Mouse (Mus musculus) kidney, postnatal 10 days (tissue): Measurements from ENCODE around the gene Ppil2.
A peak's percentile ranks its signal among the peaks of the same experiment; 100 is the strongest.

Experiments used
- DNase-seq: peaks from one replicate; pipeline ENCODE4 v3.0.0; 2021; ENCODE audit warnings: mixed read lengths

Gene Ppil2

GRCm38 (mm10) chr16:17110771-17111743 is at the start of gene Ppil2:
Gene Ppil2, minus strand, starts transcription at chr16:17111257.
- DNase-seq, result peak; percentile 78

- DNase-seq, result no peak
Observed at GRCm38 (mm10) chr16:17154346-17154745, 43.3 kb upstream of the Ppil2 start.

DNA sequence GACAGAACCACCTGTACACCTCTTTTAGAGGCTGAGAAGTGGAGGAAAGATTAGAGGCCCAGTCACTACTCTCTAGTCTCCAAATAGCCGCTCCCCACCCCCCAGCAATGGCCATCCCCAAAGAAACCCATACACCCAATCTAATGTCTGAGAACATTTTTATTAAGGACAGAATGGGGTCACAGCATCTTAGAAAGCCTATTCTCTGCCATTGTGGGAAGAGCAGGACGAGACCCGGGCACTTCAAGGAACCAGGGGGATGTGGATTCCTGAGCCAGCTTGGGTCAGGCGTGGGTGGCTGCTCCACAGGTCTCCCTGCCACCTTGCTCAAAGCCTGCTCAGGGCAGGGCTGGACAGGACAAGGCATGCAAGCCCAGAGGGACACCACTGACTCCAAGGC is 40.8 kb upstream of the Ppil2 start:
- DNase-seq, result no peak

GRCm38 (mm10) chr16:17150520-17151258 is 39.6 kb upstream of the Ppil2 start:
- no peak for DNase-seq

GRCm38 (mm10) chr16:17148084-17148483 is 37.0 kb upstream of the Ppil2 start:
- peak; percentile 43 for DNase-seq

GRCm38 (mm10) chr16:17147391-17147929 is 36.4 kb upstream of the Ppil2 start:
- DNase-seq, result no peak

- DNase-seq, result peak; percentile 85
Observed at GRCm38 (mm10) chr16:17146772-17147235, 35.7 kb upstream of the Ppil2 start, which contains the start of gene Ccdc116. Gene Ccdc116, minus strand, starts transcription at chr16:17147229.

GRCm38 (mm10) chr16:17144339-17144738 is 33.3 kb upstream of the Ppil2 start, which contains the start of gene Ydjc:
Gene Ydjc, plus strand, starts transcription at chr16:17144621.
- DNase-seq, result no peak

DNA sequence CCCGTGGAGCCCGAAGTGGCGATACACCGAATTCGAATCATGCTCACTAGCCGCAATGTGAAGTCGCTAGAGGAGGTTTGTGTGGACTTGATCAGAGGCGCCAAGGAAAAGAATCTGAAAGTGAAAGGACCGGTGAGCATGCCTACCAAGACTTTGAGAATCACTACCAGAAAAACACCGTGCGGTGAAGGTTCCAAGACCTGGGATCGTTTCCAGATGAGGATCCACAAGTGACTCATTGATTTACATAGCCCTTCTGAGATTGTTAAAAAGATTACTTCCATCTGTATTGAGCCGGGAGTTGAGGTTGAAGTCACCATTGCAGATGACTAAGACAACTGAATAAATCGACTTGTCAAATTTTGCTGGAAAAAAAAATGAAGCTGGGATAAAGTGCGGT is 26.3 kb upstream of the Ppil2 start:
- DNase-seq, result no peak

DNA sequence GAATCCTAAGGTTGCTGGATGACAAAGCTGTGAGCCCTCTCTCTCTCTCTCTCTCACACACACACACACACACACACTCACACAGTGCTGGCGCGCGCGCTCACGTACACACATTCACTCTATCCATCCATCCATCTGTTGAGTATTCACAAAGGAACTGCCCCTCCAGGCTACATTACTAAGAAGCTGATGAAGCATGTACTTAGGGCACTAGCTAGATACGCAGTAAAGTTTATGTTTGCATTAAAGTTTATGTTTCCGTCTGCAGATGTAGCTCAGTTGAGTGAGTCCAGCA is 21.8 kb upstream of the Ppil2 start:
- DNase-seq, result no peak

GRCm38 (mm10) chr16:17132089-17132905 is 21.2 kb upstream of the Ppil2 start, which contains the start of gene Sdf2l1:
Gene Sdf2l1, minus strand, starts transcription at chr16:17132383.
- peak; percentile 98 for DNase-seq

DNA sequence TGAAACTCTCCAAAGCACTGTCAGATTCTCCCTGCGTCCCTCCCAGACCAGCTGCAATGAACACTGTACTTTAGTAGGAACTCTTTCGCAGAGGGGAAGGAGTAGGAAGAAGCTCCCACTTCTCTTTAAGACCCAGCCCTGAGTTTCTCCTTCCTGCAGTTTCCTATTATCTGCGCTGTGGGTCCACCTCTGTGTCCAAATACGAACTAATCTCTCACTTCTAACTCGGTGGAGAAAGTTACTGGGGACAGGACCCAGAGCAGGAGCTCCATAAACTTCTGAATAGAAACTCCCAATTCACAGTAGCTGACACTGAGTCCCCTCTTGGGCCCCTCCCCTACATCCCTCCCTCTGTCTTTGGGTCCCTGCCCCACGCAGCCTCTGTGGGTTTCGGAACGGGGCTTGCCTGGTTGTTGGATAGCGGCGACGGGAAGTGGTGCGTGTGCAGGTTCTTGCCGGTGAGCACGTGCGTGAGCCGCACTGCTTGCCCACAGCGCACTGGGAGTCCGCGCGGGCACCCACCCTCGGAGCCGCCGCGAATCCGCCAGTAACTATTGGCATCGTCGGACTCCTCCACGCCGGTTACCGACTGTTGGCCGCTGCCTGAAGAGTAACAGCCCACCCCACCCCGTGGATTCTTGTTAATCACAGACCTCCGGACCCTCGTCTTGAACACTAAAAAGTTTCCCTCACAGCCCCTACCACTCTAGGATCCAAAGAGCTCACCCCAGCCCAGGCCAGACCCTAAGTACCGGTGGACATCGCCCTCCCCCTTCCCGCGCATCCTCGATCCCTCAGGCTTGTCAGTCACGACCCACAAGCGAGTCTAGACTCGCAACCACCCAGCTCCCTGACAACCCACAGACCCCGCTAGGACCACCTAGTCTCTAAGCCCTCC is 20.4 kb upstream of the Ppil2 start:
- DNase-seq, result peak; percentile 32

DNA sequence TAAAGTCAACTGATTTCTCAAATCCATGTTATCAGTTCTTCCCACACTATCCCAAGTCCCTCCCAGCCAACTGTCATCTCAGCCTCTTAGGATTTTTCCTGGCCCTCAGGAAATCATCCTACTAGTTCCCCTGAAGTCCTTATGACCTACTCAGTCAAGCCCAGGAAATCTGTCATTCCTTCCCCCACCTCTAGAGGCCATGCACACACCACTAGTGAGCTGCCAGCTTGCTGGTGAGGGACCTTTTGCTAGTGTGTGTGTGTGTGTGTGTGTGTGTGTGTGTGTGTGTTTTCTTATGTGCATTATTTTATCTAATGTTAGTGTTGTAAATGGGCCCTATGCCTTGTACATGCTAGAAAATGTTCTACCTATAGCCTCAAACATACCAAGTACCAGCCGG is 16.2 kb upstream of the Ppil2 start:
- peak; percentile 70 for DNase-seq

- DNase-seq, result peak; percentile 82
Observed at GRCm38 (mm10) chr16:17124871-17125520, 13.9 kb upstream of the Ppil2 start, which contains the start of gene 2610318N02Rik. Gene 2610318N02Rik, minus strand, starts transcription at chr16:17125167.

- no peak for DNase-seq
Observed at GRCm38 (mm10) chr16:17124119-17124870, 13.2 kb upstream of the Ppil2 start.

GRCm38 (mm10) chr16:17121569-17121968 is 10.5 kb upstream of the Ppil2 start:
- no peak for DNase-seq

DNA sequence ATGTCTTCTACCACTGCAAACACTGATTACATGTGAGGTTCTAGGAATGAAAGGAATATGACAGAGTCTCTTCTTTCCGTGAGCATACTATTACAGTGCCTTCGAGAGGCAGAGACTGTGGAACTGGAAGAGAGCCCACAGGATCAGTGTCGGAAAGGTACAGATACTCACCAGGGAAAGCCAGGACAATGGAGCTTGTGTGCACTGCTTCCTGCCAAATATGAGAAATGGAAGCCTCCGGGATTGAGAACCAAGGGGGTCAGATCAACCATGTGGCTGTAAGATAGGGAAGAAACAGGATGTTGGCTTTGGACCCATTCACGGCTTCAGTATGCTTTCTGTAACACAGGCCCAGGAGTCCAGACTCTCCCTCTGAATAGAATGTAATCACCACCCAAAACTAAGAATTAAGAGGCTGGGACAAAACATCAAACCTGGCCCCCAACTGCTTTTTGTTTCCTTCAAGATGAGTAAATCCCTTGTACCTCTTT is 6.3 kb upstream of the Ppil2 start:
- no peak for DNase-seq

DNA sequence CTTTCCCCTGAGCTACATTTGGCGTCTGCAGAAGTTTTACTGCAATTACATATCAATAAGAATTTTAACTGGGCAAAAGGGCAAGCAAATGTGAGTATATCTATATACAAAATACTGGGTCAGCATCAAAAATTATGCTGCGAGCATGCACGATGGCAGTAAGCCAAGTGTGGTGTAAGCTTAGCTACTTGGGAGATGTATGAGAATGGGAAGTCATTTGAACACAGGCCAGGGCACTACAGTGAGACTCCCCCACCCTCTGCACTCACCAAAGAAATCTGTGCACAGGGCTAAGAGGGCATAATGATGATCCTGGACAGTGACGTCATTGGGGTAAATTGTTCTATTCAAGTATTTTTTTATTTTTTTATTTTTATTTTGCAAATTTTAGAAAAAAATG is 6.5 kb downstream of the Ppil2 start:
- peak; percentile 38 for DNase-seq

GRCm38 (mm10) chr16:17102630-17103220 is 8.3 kb downstream of the Ppil2 start:
- peak; percentile 51 for DNase-seq
